Mouse (Mus musculus) megakaryocyte, adult 5-6 weeks (primary cell): Measurements from ENCODE around the gene Ctsd. TPM values are rescaled to one million over a fixed set of nuclear protein-coding genes. Genes with fewer than 3 reads are reported as not detected.

Source experiments
- ATAC-seq: 2 replicates; pipeline ENCODE4 v1.8.0; 2016; ENCODE audit warnings: mild to moderate bottlenecking, inconsistent platforms; ENCODE audit not compliant: poor library complexity, severe bottlenecking
- total RNA-seq, 2 experiments: library from RNA; stranded (forward) in 1 of 2; stranded (reverse) in 1 of 2; fragments of 153-499, 151-499 nt in 1 of 2; fragments of 221-1000, 200-1000 nt in 1 of 2; gene quantifications; 2 replicates each; pipeline versions ENCODE4 v1.2.3 to v1.2.4; 2015 to 2017

Ctsd gene
- total RNA-seq, 2 experiments from 2014 or later, result 193 to 218 TPM

- no peak for ATAC-seq
These were observed 12.5 kb downstream of the Ctsd start for GRCm38 (mm10) chr7:142375261-142375724.

GRCm38 (mm10) chr7:142374413-142375015 lies 13.3 kb downstream of the Ctsd start:
- no peak for ATAC-seq

GRCm38 (mm10) chr7:142373641-142374412 lies 14.0 kb downstream of the Ctsd start, which contains the start of gene Ifitm10:
Gene Ifitm10 (minus strand): TSS chr7:142373753.
- ATAC-seq, result no peak

- ATAC-seq, result no peak
These were observed 14.8 kb downstream of the Ctsd start for GRCm38 (mm10) chr7:142373039-142373438.

GRCm38 (mm10) chr7:142371768-142372661 lies 15.8 kb downstream of the Ctsd start:
- peak; percentile 50 for ATAC-seq

GRCm38 (mm10) chr7:142371398-142371767 lies 16.5 kb downstream of the Ctsd start:
- ATAC-seq, result 0 out of 2 replicates have a peak, but pooled peaks have one; percentile 5

GRCm38 (mm10) chr7:142370937-142371336 lies 16.9 kb downstream of the Ctsd start:
- ATAC-seq, result no peak

GRCm38 (mm10) chr7:142369820-142370219 lies 18.0 kb downstream of the Ctsd start:
- ATAC-seq, result peak; percentile 33

- no peak for ATAC-seq
These were observed 19.0 kb downstream of the Ctsd start for GRCm38 (mm10) chr7:142368856-142369255.

- no peak for ATAC-seq
These were observed 24.7 kb downstream of the Ctsd start for GRCm38 (mm10) chr7:142363107-142363506.

GRCm38 (mm10) chr7:142360743-142361142 lies 27.1 kb downstream of the Ctsd start:
- ATAC-seq, result no peak

- ATAC-seq, result no peak
These were observed 28.7 kb downstream of the Ctsd start for GRCm38 (mm10) chr7:142359129-142359528.

- ATAC-seq, result no peak
These were observed 30.3 kb downstream of the Ctsd start for GRCm38 (mm10) chr7:142357566-142357965.

- peak; percentile 48 for ATAC-seq
These were observed 33.1 kb downstream of the Ctsd start for GRCm38 (mm10) chr7:142354661-142355233.

- peak; percentile 81 for ATAC-seq
These were observed 34.0 kb downstream of the Ctsd start for GRCm38 (mm10) chr7:142353854-142354253.

- no peak for ATAC-seq
These were observed 36.3 kb downstream of the Ctsd start for GRCm38 (mm10) chr7:142351569-142351968.

- ATAC-seq, result peak; percentile 53
These were observed 38.4 kb downstream of the Ctsd start for GRCm38 (mm10) chr7:142349308-142349961.

GRCm38 (mm10) chr7:142347542-142347941 lies 40.3 kb downstream of the Ctsd start:
- ATAC-seq, result no peak

GRCm38 (mm10) chr7:142342247-142342640 lies 45.6 kb downstream of the Ctsd start:
- peak; percentile 54 for ATAC-seq

GRCm38 (mm10) chr7:142341564-142342246 lies 46.1 kb downstream of the Ctsd start:
- peak; percentile 9; the same call in 1 of the 2 replicates for ATAC-seq
